Mouse (Mus musculus) 3134 (cell line): ENCODE measurements around the gene Aipl1.

ENCODE experiments used
- DNase-seq: peaks from one replicate; pipeline ENCODE4 v3.0.0-alpha.2; 2011; ENCODE audit warnings: low spot score; ENCODE audit not compliant: insufficient read length; ENCODE audit errors: extremely low read depth

Aipl1 gene

GRCm38 (mm10) chr11:72050895-72051858 lies 13.9 kb upstream of the Aipl1 start:
- no peak for DNase-seq

DNA sequence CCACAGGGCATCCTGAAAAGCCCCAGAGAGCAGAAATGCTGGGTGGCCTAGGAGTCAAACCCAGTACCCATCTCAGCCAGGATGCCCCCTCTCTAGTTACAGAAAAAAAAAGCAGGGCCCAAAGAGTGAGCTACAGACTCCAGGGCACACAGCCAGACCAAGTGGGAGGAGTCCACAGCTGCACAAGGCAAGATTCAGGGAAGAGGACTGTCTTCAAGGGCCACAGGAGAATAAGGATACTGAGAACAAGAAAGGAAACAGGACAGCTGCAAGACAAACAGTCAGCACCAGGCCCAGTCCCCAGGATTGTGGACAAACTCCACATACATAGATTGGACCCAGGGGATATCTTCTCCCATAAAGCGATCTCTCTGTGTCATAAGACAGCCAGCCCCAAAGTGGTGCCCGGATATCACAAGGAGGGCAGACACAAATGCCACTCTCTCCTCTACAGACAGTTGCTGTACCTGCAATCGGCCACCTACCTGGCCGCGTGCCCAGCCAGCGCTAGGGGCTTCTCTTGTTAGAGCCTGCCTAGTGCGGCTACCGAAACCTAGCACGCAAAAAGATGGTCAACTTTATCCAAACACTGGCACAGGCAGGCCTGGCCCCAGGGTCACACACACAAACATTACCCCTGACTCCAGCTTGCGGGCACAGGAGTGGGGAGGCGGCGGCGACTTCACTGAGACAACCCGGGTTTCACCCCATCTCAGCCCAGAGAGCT lies 13.0 kb upstream of the Aipl1 start:
- no peak for DNase-seq

DNA sequence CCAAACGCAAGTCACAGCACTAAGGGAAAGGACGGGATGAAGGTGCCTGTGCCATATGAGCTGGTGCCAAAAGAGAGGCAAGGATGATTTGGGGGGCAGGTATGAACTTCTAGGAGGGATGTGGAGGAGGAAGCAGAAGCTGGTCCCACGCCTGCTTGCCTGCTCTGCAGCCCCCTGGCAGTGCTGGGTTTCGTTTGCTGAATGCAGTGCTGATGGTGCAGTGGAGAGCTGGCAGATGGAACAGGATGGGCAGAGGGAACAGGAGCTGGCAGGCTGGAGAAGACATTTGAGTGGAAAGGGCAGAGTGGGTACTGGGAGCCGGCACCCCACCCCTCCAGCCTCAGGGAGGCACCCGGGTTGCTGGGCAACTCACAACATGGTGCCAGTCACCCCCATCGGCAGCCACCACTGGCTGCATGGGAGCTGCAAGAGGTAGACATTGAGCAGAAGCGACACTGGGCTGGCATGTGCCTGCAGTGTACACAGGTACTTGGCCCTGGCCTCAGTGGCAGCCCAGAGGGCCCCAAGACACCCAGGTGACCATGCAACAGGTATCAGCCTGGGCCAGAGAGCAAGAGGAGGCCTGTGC lies 12.0 kb upstream of the Aipl1 start:
- DNase-seq = peak; percentile 45

GRCm38 (mm10) chr11:72048730-72049129 lies 11.4 kb upstream of the Aipl1 start:
- no peak for DNase-seq

DNA sequence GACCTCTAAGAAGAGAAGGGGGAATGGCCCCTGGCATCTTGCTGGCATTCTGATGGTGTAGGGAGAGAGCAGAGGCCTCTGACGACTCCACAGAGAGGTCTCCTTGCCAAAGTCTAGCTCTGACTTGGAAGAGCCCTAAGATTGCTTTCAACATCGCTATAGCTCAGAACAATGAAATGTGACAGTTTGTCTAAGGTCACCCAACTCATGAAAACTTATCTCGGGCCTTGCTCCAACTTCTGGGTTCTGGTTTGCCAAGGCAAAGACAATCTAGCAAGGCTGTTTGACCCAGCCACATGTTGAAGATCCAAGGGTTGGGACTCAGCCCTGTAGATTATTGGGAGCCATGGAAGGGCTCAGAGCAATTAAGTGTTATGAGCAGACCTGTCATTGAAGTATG lies 6.9 kb upstream of the Aipl1 start:
- no peak for DNase-seq

DNA sequence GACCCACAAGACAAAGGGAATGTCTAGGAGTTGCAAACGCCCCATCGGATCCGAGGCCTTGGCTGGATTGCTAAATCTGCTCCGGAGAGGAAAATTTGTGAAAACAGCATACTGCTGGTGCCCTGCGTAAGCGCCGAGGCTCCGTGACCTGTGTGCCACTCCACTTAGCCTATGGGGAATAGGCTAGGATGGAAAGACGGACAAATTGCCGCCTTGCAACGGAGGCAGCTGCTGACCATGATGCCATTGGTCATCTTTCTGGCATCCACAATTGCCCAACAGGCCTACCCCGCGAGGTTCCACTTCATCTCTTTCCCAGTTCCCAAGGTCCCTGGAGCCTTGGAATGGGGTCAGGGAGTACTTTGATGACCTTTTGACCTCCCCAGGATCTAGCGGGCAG lies 5.3 kb upstream of the Aipl1 start:
- no peak for DNase-seq

GRCm38 (mm10) chr11:72041768-72042607 lies 4.7 kb upstream of the Aipl1 start, which contains the start of gene Pimreg:
Gene Pimreg, plus strand, starts transcription at chr11:72042032.
- DNase-seq = peak; percentile 94

DNA sequence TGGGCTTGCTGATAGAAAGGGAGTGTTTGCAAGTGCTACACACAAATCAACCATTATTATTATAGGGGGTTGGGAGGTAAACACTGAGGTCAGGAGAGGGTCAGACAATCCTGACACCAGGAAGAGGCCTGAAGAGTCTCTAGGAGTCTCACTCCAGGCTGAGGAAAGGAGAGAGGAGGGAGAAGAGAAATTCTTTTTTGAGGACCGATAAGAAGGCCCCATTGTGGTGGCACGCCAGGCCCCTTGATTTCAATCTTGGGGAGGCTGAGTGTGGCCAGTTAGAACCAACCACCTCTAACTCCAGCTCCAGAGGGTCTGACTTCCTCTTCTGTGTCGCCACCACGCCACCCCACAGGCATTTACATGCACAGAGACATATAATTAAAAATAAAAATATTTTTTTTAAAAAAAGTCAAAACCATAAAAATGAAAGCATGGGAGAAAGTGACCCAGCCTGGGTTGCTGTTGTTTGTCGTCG lies 4.0 kb upstream of the Aipl1 start:
- DNase-seq = no peak

DNA sequence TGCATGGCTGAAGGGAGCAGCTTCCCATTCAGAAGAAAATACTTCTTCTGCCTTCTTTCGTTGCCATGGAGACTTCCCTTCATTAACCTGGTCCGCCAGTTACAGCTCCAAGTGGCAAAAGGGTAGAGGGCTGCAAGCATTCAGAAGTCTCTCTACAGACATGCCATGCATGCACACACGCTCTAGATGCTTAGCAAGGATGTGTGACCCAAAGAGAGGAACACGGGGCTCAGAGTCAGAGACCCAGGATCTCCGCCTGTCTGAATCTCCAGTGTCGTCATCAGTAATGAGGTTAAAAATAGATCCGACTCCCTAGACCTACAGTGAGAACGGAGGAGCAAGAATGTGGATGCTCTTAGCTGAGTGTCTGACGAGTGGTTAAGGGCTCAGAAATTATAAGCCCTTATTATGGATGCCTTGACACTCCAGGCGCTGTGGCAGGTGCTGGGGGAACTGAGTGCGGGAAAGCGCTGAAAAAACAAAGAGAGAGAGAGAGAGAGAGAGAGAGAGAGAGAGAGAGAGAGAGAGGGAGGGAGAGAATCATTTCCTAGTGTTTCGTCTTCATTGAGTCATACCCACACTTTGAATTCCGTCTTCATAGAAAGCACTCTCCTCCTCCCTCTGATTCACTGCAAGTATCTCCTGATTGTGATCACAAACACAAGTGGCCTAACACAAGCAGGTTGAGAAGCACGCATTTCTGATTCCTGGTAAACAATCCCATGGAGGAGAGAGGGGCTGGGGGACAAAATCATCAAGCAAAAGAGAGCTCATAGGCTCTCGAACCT lies 2.5 kb upstream of the Aipl1 start:
- no peak for DNase-seq

DNA sequence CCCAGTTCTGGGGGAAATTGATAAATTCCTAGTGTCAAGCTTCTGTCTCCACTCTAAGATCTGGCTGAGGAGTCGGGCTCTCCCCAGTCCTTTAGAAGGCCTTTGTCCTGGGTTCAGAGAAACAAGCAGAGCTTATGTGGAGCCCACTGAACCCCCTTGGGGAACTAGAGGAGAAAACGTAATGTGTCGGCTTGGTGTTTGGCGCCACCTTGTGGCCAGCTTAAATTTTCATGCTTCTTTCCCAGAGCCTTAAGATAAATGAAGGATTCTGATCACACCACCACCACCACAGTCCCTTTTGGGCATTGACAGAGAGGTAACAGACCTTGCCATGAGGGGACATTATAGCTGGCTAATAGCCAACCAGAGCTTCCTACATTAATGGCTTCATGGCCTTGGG lies 687 bp upstream of the Aipl1 start:
- DNase-seq = no peak

DNA sequence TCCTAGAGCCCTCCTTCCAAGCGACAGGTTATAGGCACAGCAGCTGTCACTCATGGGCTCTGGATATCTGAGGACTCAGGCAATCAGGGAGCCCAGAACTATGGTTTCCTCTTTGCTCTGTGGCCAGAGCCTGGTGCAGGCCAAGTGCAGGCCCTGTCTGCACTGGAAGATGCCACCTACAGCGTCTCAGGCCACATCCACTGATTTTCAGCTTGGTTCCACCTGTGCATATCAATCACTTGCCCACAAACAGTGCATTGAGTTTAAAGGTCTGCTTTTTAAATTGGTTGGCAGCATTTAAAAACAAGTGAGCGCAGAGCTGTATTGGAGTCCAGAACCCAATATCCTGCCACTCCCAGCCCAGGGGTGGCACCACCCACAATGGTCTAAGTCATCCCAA lies 4.7 kb downstream of the Aipl1 start:
- no peak for DNase-seq

DNA sequence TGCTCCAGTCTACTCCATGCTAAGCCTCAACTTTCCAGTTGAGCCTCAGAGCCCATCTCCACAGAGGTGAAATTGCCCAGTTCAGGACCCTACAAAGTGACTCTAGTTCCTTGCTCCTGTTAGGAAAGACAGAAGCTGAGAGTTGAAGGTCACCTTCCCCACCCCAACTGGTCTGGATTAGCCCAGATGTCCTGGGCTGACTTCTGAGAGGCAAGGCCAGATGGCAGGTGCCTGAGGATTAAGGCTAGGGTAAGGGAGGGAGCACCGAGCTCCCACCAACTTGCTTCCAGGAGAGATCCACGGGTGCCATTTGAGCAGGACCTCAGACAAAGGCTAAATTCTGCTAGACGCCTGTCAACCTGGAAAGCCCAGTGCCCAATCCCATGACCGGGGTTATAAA lies 5.2 kb downstream of the Aipl1 start:
- no peak for DNase-seq

GRCm38 (mm10) chr11:72031353-72031752 lies 6.0 kb downstream of the Aipl1 start:
- DNase-seq = no peak

DNA sequence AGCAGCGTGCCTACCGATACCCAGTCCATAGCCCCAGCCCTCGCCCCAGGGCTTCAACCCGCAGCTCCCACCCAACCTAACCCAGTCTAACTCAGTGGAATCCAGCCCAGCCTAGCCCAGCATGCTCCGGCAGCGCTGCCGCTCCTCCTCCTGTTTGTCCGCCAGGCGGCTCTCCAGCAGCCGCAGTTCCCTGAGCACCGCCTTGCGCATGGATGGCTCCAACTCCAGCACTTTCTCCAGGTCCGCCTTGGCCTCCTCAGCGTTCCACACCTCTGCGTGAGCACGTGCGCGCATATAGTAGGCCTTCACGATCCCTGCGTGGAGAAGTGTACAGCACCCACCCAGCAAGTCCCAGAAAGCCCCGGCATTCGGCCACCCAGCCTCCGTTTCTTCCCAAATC lies 8.2 kb downstream of the Aipl1 start:
- DNase-seq = no peak

- DNase-seq = no peak
Measured at GRCm38 (mm10) chr11:72027836-72028235, 9.5 kb downstream of the Aipl1 start.

DNA sequence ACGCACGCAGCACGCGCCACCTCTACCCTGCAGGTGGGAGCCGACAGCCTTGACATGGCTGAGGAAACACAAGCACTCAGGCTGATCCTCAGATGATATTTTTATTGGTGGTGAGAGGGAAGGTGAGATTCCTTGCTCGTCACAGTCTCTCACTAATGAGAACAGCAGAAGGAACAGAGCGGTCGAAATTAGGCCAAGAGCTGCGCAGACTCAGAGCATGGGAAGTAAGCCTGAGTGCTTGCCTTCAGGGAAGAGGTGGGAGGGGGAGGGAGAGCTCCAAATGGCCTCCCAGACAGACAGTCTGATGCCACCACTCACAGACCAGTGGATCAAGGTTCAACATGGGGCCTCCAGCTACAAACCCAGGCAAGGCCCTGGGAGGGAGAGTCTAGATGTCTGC lies 10.8 kb downstream of the Aipl1 start:
- no peak for DNase-seq

GRCm38 (mm10) chr11:72025843-72026242 lies 11.5 kb downstream of the Aipl1 start:
- no peak for DNase-seq

DNA sequence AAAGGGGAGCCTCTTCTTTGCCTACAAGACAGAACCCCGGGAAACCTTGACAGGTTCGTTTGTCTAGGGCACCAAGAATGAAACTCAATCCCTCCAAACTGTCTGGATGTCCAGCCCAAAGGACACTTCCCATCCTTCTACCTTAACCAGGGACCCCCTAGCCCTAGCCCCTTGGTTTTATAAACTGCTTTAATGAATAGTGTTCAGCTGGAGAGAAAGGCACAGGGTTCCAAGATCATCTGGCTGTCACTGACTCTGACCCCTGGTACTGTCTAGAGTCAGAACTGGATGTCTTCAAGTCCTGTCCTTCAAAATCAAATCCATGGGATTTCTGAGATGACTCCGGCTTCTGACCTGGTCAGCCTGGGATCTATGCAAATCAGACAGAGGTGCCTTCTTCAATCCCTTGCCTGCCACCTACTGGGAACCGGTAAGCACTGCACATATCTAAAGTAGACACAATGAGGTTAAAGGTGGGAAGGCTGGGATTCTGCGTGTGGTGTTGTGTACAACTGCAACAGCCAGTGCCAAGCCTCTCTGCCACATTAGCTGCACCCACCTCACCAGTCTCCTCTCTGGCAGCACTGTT lies 13.0 kb downstream of the Aipl1 start:
- no peak for DNase-seq

DNA sequence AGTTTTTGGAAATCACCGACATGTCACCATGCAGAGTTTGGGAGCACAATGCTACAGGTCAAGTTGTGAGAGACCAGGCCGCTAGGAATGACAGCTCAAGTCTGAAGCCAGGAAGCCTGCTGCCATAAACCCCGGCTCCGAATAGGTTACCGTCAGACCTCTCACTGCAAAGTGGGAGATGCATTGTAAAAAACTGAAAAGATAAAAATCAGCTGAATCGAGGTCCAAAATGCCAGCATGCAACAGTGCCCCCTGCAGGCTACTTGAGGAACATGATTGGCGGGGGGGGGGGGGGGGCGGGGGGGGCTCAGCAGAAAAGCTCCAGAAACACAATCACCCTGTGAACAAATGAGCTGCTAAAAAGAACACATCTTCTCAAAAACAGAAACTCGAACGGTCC lies 13.7 kb downstream of the Aipl1 start:
- no peak for DNase-seq
